Mouse (Mus musculus): ENCODE results near the gene Bpi.

GRCm38 (mm10) chr2:158229503-158229892 lies 28.4 kb upstream of the Bpi start:
- TF ChIP-seq POLR2AphosphoS2 (IDR thresholded peaks at IDR 0.05; ENCODE audit: insufficient read length, low read depth) (no peak), TCF12 (IDR thresholded peaks at IDR 0.05; ENCODE audit: insufficient read depth, poor library complexity, severe bottlenecking) (no peak), MAX (IDR thresholded peaks at IDR 0.05; ENCODE audit: low read depth) (no peak), POLR2A (IDR thresholded peaks at IDR 0.05; ENCODE audit: insufficient read length, low read depth) (no peak), E2F4 (IDR thresholded peaks at IDR 0.05; ENCODE audit: insufficient read depth) (no peak), USF1 (IDR thresholded peaks at IDR 0.05; ENCODE audit: low read depth) (no peak), MYOG (IDR thresholded peaks at IDR 0.05; ENCODE audit: control insufficient read depth in 1 of 3, insufficient read depth in 1 of 3, insufficient read length in 2 of 3, low read depth in 2 of 3) (no peak)
